Mouse (Mus musculus) MEL-GATA-1-ER (cell line): Measurements from ENCODE around the gene Aloxe3.

Experiments
- DNase-seq: peaks from one replicate; pipeline ENCODE4 v3.0.0-alpha.2; 2012; ENCODE audit warnings: low read depth; ENCODE audit errors: extremely low read depth

Gene Aloxe3

GRCm38 (mm10) chr11:69174722-69175121 lies 49.0 kb downstream of the Aloxe3 start:
- no peak for DNase-seq

DNA sequence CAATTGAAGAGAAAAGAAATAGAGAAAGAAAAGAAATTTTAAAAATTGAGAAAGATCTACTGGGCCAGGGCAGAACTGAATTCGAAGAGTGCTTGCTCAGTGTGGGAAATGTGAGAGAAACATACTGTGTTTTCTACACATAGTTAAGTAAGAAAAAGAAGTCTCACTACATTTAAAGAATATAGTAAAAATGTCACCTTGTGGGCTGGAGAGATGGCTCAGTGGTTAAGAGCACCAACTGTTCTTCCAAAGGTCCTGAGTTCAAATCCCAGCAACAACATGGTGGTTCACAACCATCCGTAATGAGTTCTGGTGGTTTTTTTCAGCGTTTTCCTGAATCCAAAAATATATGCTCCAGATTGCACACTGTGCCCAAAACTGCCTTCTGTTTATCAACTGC lies 52.8 kb downstream of the Aloxe3 start:
- no peak for DNase-seq

GRCm38 (mm10) chr11:69179512-69179911 lies 53.8 kb downstream of the Aloxe3 start:
- DNase-seq = no peak

DNA sequence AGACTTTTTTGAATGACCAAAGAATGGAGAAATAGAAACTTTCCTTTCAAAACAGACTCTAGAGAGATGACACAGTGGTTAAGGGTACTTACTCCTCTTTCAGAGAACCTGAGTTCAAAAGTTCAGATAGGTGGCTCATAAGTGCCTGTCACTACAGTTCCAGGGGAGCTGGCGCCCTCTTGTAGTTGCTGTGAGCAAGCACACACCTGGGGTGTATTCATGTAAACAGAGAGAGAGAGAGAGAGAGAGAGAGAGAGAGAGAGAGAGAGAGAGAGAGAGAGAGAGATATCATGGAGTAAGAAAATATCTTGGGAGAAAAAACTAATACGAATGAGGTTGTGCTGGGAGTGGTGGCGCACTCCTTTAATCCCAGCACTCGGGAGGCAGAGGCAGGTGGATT lies 54.4 kb downstream of the Aloxe3 start:
- no peak for DNase-seq

GRCm38 (mm10) chr11:69185031-69185430 lies 59.3 kb downstream of the Aloxe3 start:
- DNase-seq = no peak

DNA sequence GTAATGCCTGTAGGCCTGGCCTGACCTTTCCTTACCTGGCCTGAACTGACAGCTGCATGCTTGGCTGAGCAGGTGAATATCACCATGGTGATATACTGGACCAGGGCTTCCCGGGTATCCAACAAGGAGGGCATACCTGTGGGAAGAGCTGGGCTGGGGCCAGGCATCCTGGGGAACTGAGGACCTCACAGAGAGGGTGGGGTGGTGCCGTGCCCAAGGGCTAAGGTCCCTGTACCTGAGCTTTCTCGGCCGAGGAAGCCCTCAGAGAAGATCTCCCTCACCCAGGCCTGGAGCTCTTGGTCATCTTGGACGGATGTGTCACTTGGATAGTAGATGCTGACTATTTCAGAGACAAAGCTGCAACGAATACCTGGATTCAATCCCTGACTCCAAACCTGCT lies 60.2 kb downstream of the Aloxe3 start:
- DNase-seq = no peak

- no peak for DNase-seq
These were observed 67.1 kb downstream of the Aloxe3 start for GRCm38 (mm10) chr11:69192840-69193239.

GRCm38 (mm10) chr11:69196766-69197165 lies 71.1 kb downstream of the Aloxe3 start:
- no peak for DNase-seq

GRCm38 (mm10) chr11:69197194-69197593 lies 71.5 kb downstream of the Aloxe3 start:
- DNase-seq = no peak

- DNase-seq = no peak
These were observed 72.0 kb downstream of the Aloxe3 start, which contains the start of gene Alox8 for GRCm38 (mm10) chr11:69197743-69198142. Gene Alox8 (minus strand): TSS chr11:69197843.
